Mouse (Mus musculus) forebrain, embryonic 16.5 days (tissue): ENCODE measurements at regions not wholly inside any gene's neighbourhood (a gene's known extent, or its start where the extent isn't known, plus 50 kb on each side); places are given as distances from the start of the nearest gene placed in this dataset.

ENCODE experiments used
- ATAC-seq: fragments of 200-750 bp; cut with Nextera tagmentation; 2 replicates; pipeline ENCODE4 v1.8.0; 2017; ENCODE audit warnings: mild to moderate bottlenecking, moderate library complexity
- H3K27ac ChIP-seq: fragments of 300-500 bp; sonication (generic); 2 replicates; pipeline ENCODE4 v1.5.1; 2014; ENCODE audit warnings: low read length, control low read depth
- H3K27me3 ChIP-seq: fragments of 300-500 bp; sonication (generic); replicated peaks from 2 replicates; pipeline ENCODE4 v1.6.1; 2014; ENCODE audit warnings: low read length; ENCODE audit not compliant: control insufficient read depth, insufficient read depth
- H3K36me3 ChIP-seq: fragments of 300-500 bp; sonication (generic); 2 replicates; pipeline ENCODE4 v1.6.1; 2014; ENCODE audit not compliant: control insufficient read depth, insufficient read depth
- H3K4me1 ChIP-seq: fragments of 300-500 bp; sonication (generic); replicated peaks from 2 replicates; pipeline ENCODE4 v1.6.1; 2014; ENCODE audit warnings: low read length; ENCODE audit not compliant: control insufficient read depth, insufficient read depth
- H3K4me2 ChIP-seq: fragments of 300-500 bp; sonication (generic); 2 replicates; pipeline ENCODE4 v1.6.1; 2014; ENCODE audit warnings: mild to moderate bottlenecking, low read length, control low read depth
- H3K4me3 ChIP-seq: fragments of 300-500 bp; sonication (generic); replicated peaks from 2 replicates; pipeline ENCODE4 v1.5.1; 2014; ENCODE audit warnings: mild to moderate bottlenecking, low read length, control low read depth
- H3K9ac ChIP-seq: fragments of 300-500 bp; sonication (generic); replicated peaks from 2 replicates; pipeline ENCODE4 v1.6.1; 2014; ENCODE audit warnings: low read depth, low read length, control low read depth
- H3K9me3 ChIP-seq: fragments of 300-500 bp; sonication (generic); 2 replicates; pipeline ENCODE4 v1.6.1; 2016; ENCODE audit warnings: low read length; ENCODE audit not compliant: control insufficient read depth
- WGBS: fragments of 180-500 bp; shearing (Covaris S2); extraction: QIAGEN DNeasy Blood & Tissue Kit; methylation state at CpG from one replicate; pipeline ENCODE4 v1.1.7; 2014; 5-methylcytosine and 5-hydroxymethylcytosine counted together

DNA sequence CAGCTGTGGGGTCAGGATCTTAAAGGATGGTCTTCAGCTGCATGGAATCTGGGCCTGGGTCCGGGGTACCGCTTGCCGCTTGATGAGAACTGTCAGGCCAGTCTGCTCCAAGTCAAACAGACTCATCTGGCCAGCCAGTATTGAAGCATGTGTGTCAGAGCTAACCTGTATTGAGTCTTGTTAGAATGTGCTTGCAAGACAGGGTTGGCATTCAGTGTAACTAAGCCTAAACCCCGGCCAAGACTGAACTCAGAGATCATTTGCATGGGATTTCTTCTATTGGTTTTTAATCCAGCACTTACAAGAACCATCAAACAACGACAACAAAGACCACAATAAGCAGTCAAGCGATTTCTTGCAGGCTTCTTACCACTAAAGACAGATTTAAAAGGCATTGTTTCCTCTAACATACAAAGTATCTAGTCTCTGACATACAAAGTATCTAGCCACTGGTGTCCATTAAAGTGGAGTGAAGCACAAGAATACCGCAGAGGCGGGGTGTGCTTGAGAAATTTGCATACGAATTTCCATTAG lies 105.3 kb upstream of the Cmc1 start:
- Histone ChIP-seq H3K36me3 (no peaks in the 10 kb centered on the region), H3K27ac (peak overlapping the region; percentile 47), H3K4me3 (no peak overlapping the region), H3K4me2 (no peak overlapping the region), H3K9ac (no peak overlapping the region), H3K27me3 (no peaks in the 10 kb centered on the region), H3K4me1 (peaks cover 7% of the 10 kb centered on the region), H3K9me3 (no peaks in the 10 kb centered on the region)
- WGBS, result 4% methylated on average over 9 of the region's 9 CpGs
- peak; percentile 69 for ATAC-seq

- peak; percentile 95 for ATAC-seq
- 1% methylated on average over 11 of the region's 11 CpGs for WGBS
- Histone ChIP-seq H3K4me2 (no peak overlapping the region), H3K27ac (peak overlapping the region; percentile 47), H3K9ac (no peak overlapping the region), H3K9me3 (no peaks in the 10 kb centered on the region), H3K36me3 (no peaks in the 10 kb centered on the region), H3K4me1 (peaks cover 7% of the 10 kb centered on the region), H3K27me3 (no peaks in the 10 kb centered on the region), H3K4me3 (no peak overlapping the region)
These were observed 105.8 kb upstream of the Cmc1 start for GRCm38 (mm10) chr9:118255751-118256266.

GRCm38 (mm10) chr9:118266298-118266697 lies 116.3 kb upstream of the Cmc1 start:
- Histone ChIP-seq H3K9ac (no peak overlapping the region), H3K9me3 (no peaks in the 10 kb centered on the region), H3K27me3 (no peaks in the 10 kb centered on the region), H3K36me3 (no peaks in the 10 kb centered on the region), H3K4me1 (peaks cover 12% of the 10 kb centered on the region), H3K4me2 (0 out of 2 replicates have a peak overlapping the region, but pooled peaks have one; percentile 8), H3K4me3 (no peak overlapping the region), H3K27ac (no peak overlapping the region; the same call in 1 of the 2 replicates)
- 10% methylated on average over 5 of the region's 5 CpGs for WGBS
- peak; percentile 84 for ATAC-seq

DNA sequence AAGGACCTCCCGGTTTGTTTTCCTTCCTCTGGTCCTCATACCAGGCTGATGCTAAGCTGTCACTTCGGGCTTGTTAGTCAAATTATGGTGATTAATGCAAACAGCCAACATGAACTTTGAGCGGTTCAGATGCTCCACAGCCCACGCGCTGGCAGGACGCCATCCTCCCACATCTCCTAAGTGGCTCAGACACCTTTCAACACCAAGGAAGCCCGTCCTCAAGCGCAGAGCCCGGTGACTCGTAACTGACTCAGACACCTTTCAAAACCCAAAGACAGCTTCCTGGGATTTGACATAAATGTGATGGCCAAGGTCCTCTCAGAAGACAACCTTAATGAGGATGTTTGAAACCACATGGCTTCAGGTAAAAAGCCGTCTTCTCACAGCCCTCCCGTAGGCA lies 121.7 kb upstream of the Cmc1 start:
- no peak for ATAC-seq
- 76% methylated on average over 12 of the region's 12 CpGs for WGBS
- Histone ChIP-seq H3K36me3 (no peaks in the 10 kb centered on the region), H3K9ac (no peak overlapping the region), H3K27ac (no peak overlapping the region), H3K9me3 (no peaks in the 10 kb centered on the region), H3K4me1 (peaks cover 2% of the 10 kb centered on the region), H3K4me3 (no peak overlapping the region), H3K4me2 (no peak overlapping the region), H3K27me3 (no peaks in the 10 kb centered on the region)

GRCm38 (mm10) chr9:118272713-118273407 lies 122.9 kb upstream of the Cmc1 start:
- H3K27me3 ChIP-seq, result no peaks in the 10 kb centered on the region
- no peak overlapping the region for H3K4me2 ChIP-seq
- WGBS, result 87% methylated on average over 11 of the region's 11 CpGs
- no peaks in the 10 kb centered on the region for H3K9me3 ChIP-seq
- no peak overlapping the region for H3K9ac ChIP-seq
- no peak for ATAC-seq
- no peaks in the 10 kb centered on the region for H3K4me1 ChIP-seq
- no peak overlapping the region for H3K4me3 ChIP-seq
- H3K36me3 ChIP-seq, result no peaks in the 10 kb centered on the region
- no peak overlapping the region for H3K27ac ChIP-seq

GRCm38 (mm10) chr9:118285481-118285880 lies 135.5 kb upstream of the Cmc1 start:
- 83% methylated on average over 3 of the region's 3 CpGs for WGBS
- H3K36me3 ChIP-seq, result no peaks in the 10 kb centered on the region
- ATAC-seq, result no peak

GRCm38 (mm10) chr9:118287606-118288005 lies 137.6 kb upstream of the Cmc1 start:
- Histone ChIP-seq H3K4me2 (no peak overlapping the region), H3K4me1 (no peaks in the 10 kb centered on the region), H3K4me3 (no peak overlapping the region), H3K9me3 (no peaks in the 10 kb centered on the region), H3K36me3 (no peaks in the 10 kb centered on the region), H3K9ac (no peak overlapping the region), H3K27me3 (no peaks in the 10 kb centered on the region), H3K27ac (no peak overlapping the region)
- ATAC-seq, result no peak
- WGBS, result 91% methylated on average over 9 of the region's 9 CpGs

More at GRCm38 (mm10) chr9:118285481-118285880, 135.5 kb upstream of the Cmc1 start:
- H3K27me3 ChIP-seq, result no peaks in the 10 kb centered on the region
- no peaks in the 10 kb centered on the region for H3K9me3 ChIP-seq
- H3K4me2 ChIP-seq, result no peak overlapping the region
- H3K9ac ChIP-seq, result no peak overlapping the region
- H3K27ac ChIP-seq, result no peak overlapping the region
- no peak overlapping the region for H3K4me3 ChIP-seq
- H3K4me1 ChIP-seq, result no peaks in the 10 kb centered on the region

- Histone ChIP-seq H3K27ac (no peak overlapping the region), H3K4me2 (no peak overlapping the region), H3K27me3 (no peaks in the 10 kb centered on the region), H3K36me3 (no peaks in the 10 kb centered on the region), H3K9me3 (no peaks in the 10 kb centered on the region), H3K9ac (no peak overlapping the region), H3K4me3 (no peak overlapping the region), H3K4me1 (no peaks in the 10 kb centered on the region)
- WGBS, result 67% methylated on average over 10 of the region's 10 CpGs
- ATAC-seq, result no peak
These were observed 142.9 kb upstream of the Cmc1 start for GRCm38 (mm10) chr9:118292836-118293235.

GRCm38 (mm10) chr9:118294011-118294410 lies 144.0 kb upstream of the Cmc1 start:
- Histone ChIP-seq H3K4me1 (no peaks in the 10 kb centered on the region), H3K27me3 (no peaks in the 10 kb centered on the region), H3K4me2 (no peak overlapping the region), H3K9me3 (no peaks in the 10 kb centered on the region), H3K4me3 (no peak overlapping the region), H3K27ac (no peak overlapping the region), H3K36me3 (no peaks in the 10 kb centered on the region), H3K9ac (no peak overlapping the region)
- 76% methylated on average over 8 of the region's 8 CpGs for WGBS
- no peak for ATAC-seq
